Mouse (Mus musculus) forebrain, postnatal 0 days (tissue): ENCODE data around the gene Dap. TPM values are rescaled to one million over a fixed set of nuclear protein-coding genes. Genes with fewer than 3 reads are reported as not detected.

ENCODE experiments used
- ATAC-seq: fragments of 200-750 bp; cut with Nextera tagmentation; 2 replicates; pipeline ENCODE4 v1.8.0; 2017; ENCODE audit warnings: mild to moderate bottlenecking, moderate library complexity
- DNase-seq: peaks from one replicate; pipeline ENCODE4 v3.0.0-alpha.2; 2015
- H3K27ac ChIP-seq: fragments of 300-500 bp; sonication (generic); 2 replicates; pipeline ENCODE4 v1.5.1; 2014; ENCODE audit warnings: low read depth, mild to moderate bottlenecking, antibody characterized with exemption, low read length, moderate library complexity, mixed read lengths
- H3K27me3 ChIP-seq: fragments of 300-500 bp; sonication (generic); 2 replicates; pipeline ENCODE4 v1.6.1; 2014; ENCODE audit warnings: mild to moderate bottlenecking, low read length, mixed read lengths; ENCODE audit not compliant: insufficient read depth
- H3K36me3 ChIP-seq: fragments of 300-500 bp; sonication (generic); 2 replicates; pipeline ENCODE4 v1.6.1; 2014; ENCODE audit warnings: mild to moderate bottlenecking, moderate library complexity; ENCODE audit not compliant: insufficient read depth
- H3K4me1 ChIP-seq: fragments of 300-500 bp; sonication (generic); 2 replicates; pipeline ENCODE4 v1.6.1; 2014; ENCODE audit warnings: antibody characterized with exemption; ENCODE audit not compliant: insufficient read depth
- H3K4me2 ChIP-seq: fragments of 300-500 bp; sonication (generic); 2 replicates; pipeline ENCODE4 v1.6.1; 2014; ENCODE audit warnings: low read depth, mild to moderate bottlenecking, moderate library complexity
- H3K4me3 ChIP-seq: fragments of 300-500 bp; sonication (generic); 2 replicates; pipeline ENCODE4 v1.5.1; 2014; ENCODE audit warnings: low read depth, low read length, mixed read lengths
- H3K9ac ChIP-seq: fragments of 300-500 bp; sonication (generic); 2 replicates; pipeline ENCODE4 v1.6.1; 2014; ENCODE audit warnings: mild to moderate bottlenecking
- H3K9me3 ChIP-seq: fragments of 300-500 bp; sonication (generic); 2 replicates; pipeline ENCODE4 v1.6.1; 2016; ENCODE audit warnings: low read length
- CTCF ChIP-seq: sonication (generic); IDR thresholded peaks from 2 replicates; pipeline ENCODE4 v1.5.1; 2016; ENCODE audit warnings: antibody characterized with exemption, control low read depth, low read depth
- WGBS: fragments of 180-500 bp; shearing (Covaris S2); extraction: QIAGEN DNeasy Blood & Tissue Kit; methylation state at CpG from one replicate; pipeline ENCODE4 v1.1.7; 2014; 5-methylcytosine and 5-hydroxymethylcytosine counted together
- polyA plus RNA-seq: library from polyadenylated mRNA; unstranded; fragments of >200 nt; fragmentation: Nextera tagmentation; extraction: Ambion mirVana; gene quantifications from 2 replicates; pipeline ENCODE4 v1.2.1, GENCODE M21; 2015
- total RNA-seq: library from RNA; depleted of rRNA; stranded (reverse); fragments of >200 nt; gene quantifications from 2 replicates; pipeline ENCODE4 v1.2.3, GENCODE M21; 2014

Dap gene
- total and polyA plus RNA-seq, 2 experiments from 2014 or later: 16.1 to 22.6 TPM

DNA sequence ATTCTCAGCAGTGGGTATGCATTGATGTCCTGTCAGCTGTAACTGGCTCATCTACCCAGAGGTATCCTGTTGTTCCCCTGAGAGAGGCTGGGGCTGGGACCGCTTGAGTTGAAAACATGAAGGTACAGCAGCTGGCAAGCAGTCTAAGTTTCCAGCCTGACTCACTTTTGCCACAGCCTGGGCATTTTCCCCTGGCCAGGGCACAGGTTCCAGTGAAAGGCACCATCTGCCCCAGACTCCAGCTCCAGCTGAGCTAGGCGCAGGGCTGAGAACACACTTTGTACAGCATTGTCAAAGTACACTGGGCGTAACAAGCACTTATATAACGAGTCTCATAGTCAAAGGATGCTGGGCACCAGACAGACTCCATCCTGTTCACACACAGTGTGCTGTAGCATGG lies 29.8 kb downstream of the Dap start:
- H3K27me3 ChIP-seq: no peaks in the 10 kb centered on the region
- no peak for TF ChIP-seq CTCF
- WGBS: 61% methylated on average over 4 of the region's 4 CpGs
- H3K36me3 ChIP-seq: no peaks in the 10 kb centered on the region
- no peak for DNase-seq
- no peak overlapping the region for H3K4me2 ChIP-seq
- H3K9me3 ChIP-seq: no peaks in the 10 kb centered on the region
- H3K4me1 ChIP-seq: 0 out of 2 replicates have a peak, but pooled peaks cover 3% of the 10 kb centered on the region
- ATAC-seq: no peak
- no peak overlapping the region for H3K27ac ChIP-seq
- H3K9ac ChIP-seq: no peak overlapping the region
- no peak overlapping the region for H3K4me3 ChIP-seq

DNA sequence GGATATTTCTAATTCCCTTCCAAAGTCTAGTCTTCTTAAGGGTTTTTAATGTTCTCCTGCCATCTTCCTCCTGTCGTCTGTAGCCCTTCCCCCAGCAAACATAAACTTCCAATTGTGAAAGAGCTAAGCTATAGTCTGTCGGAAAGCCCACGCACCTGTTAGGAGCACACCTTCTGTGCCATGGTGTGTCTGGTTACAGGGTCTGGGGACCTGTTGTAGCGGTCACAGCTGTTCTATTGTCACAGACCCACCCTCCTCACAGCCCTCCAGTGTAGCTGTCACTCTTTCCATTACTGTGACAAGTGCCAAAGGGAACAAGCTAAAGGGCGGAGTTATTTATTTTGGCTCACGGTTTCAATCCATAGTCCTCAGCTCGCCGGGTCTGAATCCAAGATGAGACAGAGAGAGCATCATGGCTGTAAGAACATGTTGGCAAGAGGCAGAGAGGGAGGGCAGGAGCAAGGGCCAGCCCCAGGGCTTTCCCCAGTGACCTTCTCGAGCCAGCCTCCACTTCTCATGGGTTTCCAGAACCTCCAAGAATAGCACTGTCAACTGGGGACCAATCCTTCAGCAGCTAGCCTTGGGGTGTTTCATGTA lies 30.9 kb downstream of the Dap start:
- H3K27ac ChIP-seq: no peak overlapping the region
- H3K27me3 ChIP-seq: no peaks in the 10 kb centered on the region
- WGBS: 92% methylated on average over 9 of the region's 9 CpGs
- H3K4me2 ChIP-seq: no peak overlapping the region
- H3K9ac ChIP-seq: no peak overlapping the region
- no peaks in the 10 kb centered on the region for H3K36me3 ChIP-seq
- DNase-seq (no peak), ATAC-seq (no peak)
- H3K4me1 ChIP-seq: 0 out of 2 replicates have a peak, but pooled peaks cover 1% of the 10 kb centered on the region
- no peak for TF ChIP-seq CTCF
- H3K9me3 ChIP-seq: no peaks in the 10 kb centered on the region
- no peak overlapping the region for H3K4me3 ChIP-seq

DNA sequence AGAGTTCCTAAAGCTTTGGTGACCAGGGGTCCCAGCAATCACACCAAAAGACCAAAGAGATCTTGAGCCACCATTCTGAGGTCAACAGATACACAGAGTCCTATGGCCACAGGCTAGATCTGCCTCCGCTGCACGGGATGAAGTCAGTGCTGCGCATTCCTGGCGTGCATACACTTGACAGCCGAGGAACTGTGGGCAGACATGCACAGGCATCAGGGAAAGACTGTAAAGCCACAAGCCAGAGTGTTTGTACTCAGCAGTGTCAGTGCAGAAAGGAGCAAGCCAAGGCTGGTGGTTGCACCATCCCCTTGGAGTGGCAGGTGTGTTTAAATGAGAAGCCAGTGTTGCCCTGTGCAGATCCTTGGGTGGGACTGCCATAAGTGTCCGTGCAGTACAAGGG lies 31.6 kb downstream of the Dap start:
- H3K9ac ChIP-seq: no peak overlapping the region
- DNase-seq (no peak), ATAC-seq (no peak)
- WGBS: 86% methylated on average over 6 of the region's 6 CpGs
- no peak overlapping the region for H3K4me2 ChIP-seq
- TF ChIP-seq CTCF: no peak
- H3K9me3 ChIP-seq: no peaks in the 10 kb centered on the region
- no peak overlapping the region for H3K4me3 ChIP-seq
- no peaks in the 10 kb centered on the region for H3K4me1 ChIP-seq
- H3K36me3 ChIP-seq: no peaks in the 10 kb centered on the region
- H3K27ac ChIP-seq: no peak overlapping the region
- no peaks in the 10 kb centered on the region for H3K27me3 ChIP-seq

DNA sequence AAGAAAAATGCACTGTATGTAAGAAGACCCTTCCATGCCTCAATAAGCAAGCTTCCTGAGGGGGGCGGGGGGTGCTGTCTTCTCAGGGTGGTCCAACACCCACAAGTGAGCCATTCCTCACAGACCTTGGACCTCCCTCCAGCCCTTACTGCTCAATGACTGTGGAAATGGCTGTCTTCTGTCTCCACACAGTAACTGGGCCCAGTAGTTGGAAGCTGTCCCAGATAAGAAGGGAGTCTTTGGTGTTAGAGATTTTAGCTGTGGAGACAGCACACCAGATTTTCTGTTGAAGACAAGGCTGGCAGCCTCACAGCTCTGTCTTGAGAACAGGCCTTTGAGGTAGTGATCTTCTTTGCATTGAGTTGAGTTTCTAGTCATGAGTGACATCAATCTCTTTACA lies 33.2 kb downstream of the Dap start:
- H3K4me3 ChIP-seq: no peak overlapping the region
- H3K27me3 ChIP-seq: no peaks in the 10 kb centered on the region
- TF ChIP-seq CTCF: no peak
- H3K27ac ChIP-seq: no peak overlapping the region
- 96% methylated on average over 1 of the region's 1 CpGs for WGBS
- DNase-seq (no peak), ATAC-seq (no peak)
- H3K9ac ChIP-seq: no peak overlapping the region
- H3K9me3 ChIP-seq: no peaks in the 10 kb centered on the region
- no peaks in the 10 kb centered on the region for H3K36me3 ChIP-seq
- H3K4me1 ChIP-seq: no peaks in the 10 kb centered on the region
- no peak overlapping the region for H3K4me2 ChIP-seq

DNA sequence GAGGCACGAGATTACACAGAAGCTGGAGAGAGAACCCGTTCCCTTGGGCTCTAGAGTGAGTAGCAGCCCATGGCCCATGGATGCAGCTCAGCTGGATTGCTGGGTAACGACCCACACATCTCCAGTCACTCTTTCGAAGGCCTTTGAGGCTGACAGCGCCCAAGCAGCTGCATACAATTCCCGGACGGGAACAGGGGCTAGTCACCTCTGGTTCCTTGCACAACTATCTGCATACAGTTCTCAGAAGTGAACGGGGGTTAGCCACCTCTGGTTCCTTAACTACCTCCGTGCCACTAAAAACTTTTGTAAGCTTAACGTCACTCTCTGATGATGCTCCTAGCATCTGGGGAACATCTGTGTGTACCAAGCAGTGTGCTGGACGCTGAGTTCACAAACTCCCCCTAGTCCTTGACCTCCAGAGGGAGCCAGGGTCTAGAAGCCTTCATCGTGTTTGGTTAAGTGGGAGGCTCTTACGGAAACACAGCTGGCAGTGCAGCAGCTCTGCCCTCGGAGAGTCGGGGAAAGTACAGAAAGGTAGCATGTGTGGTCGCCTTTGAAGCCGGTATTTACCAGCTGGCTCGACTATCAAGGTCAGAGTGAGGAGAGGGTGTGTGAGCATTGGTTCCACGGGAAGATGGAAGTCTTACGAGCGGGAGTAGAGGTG lies 34.0 kb downstream of the Dap start:
- Histone ChIP-seq H3K9ac (no peak overlapping the region), H3K27me3 (no peaks in the 10 kb centered on the region), H3K4me3 (no peak overlapping the region), H3K9me3 (no peaks in the 10 kb centered on the region), H3K27ac (no peak overlapping the region), H3K4me2 (no peak overlapping the region), H3K4me1 (no peaks in the 10 kb centered on the region), H3K36me3 (no peaks in the 10 kb centered on the region)
- 83% methylated on average over 21 of the region's 21 CpGs for WGBS
- DNase-seq (no peak), ATAC-seq (no peak)
- TF ChIP-seq CTCF: no peak

DNA sequence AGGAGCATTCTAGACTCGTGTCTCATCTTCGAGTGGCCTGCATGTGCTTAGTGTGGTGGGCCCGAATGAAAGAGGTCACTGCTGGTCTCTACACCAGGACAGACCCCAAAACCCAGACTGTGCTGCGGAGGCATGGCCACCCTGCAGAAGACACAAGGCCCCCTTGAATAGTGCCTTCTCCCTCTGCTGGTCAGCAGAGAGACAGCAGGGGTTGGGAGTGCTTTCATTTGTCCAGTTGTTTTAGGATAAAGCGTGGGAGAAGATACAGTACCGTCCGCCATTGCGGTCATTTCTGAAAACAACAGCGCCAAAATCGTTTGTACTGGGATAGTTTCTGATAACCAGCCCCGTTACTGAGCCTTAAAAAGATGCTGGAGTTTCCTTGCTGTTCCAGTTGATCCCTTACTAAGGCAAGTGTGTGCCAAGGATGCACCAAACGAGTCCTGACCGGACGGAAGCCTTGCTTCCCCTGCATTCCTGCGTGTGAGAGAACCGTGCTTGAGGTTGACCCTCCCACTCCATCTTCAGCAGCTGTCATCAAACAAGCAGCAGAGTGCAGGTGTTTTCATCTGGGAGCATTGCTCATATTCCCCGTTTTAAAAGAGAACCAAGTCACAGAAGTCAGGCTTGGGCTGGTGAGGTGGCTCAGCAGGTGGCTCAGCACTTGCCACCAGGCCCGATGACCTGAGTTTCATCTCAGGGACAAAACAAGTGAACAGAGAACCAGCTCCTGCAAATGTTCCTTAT lies 34.8 kb downstream of the Dap start:
- Histone ChIP-seq H3K36me3 (no peaks in the 10 kb centered on the region), H3K4me2 (no peak overlapping the region), H3K4me1 (no peaks in the 10 kb centered on the region), H3K4me3 (no peak overlapping the region), H3K9me3 (no peaks in the 10 kb centered on the region), H3K27ac (no peak overlapping the region), H3K27me3 (no peaks in the 10 kb centered on the region), H3K9ac (no peak overlapping the region)
- peak; percentile 61 for TF ChIP-seq CTCF
- WGBS: 88% methylated on average over 18 of the region's 18 CpGs
- ATAC-seq (no peak), DNase-seq (no peak)

DNA sequence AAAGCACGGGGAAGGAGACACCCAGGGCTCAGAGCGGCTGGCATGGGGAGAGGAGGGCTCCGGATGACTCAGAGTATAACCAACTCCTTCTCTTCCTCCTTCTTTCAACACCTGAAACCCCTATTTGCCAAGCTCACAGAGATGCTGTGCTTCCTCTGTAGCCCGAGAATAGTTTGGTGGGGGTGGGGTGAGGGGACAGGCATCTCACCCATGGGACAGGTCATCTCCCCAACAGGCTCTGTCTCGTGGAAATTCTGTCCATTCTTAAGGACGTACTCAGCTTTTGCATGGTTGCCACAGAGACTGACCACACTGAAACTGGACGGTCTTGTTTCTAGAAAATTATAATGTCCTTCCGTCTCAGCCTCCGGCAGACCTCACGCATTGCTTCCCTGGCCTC lies 37.0 kb downstream of the Dap start:
- no peaks in the 10 kb centered on the region for H3K4me1 ChIP-seq
- no peak for TF ChIP-seq CTCF
- H3K36me3 ChIP-seq: no peaks in the 10 kb centered on the region
- no peak for ATAC-seq
- no peak for DNase-seq
- 88% methylated on average over 10 of the region's 10 CpGs for WGBS
- no peak overlapping the region for H3K9ac ChIP-seq
- H3K27me3 ChIP-seq: no peaks in the 10 kb centered on the region
- H3K4me3 ChIP-seq: no peak overlapping the region
- no peak overlapping the region for H3K27ac ChIP-seq
- H3K4me2 ChIP-seq: no peak overlapping the region
- H3K9me3 ChIP-seq: no peaks in the 10 kb centered on the region
